ENCODE assay signal across 12 mouse cellular contexts in genomic region chr11:32276347-32276746, GRCm38 (mm10). TPM values are rescaled to one million over a fixed set of nuclear protein-coding genes. Genes with fewer than 3 reads are reported as not detected.
DNase-seq lines count a peak whose midpoint lies in the region; ATAC-seq and TF ChIP-seq lines count a peak whose summit lies in the region.
"Had no signal": no experiment of that assay in that cellular context is flagged by ENCODE, and none has a peak within 500 bp of the region (broad histone marks: within the 10 kb centered on the region; RNA-seq: fewer than 3 reads in every experiment).

Hba-x (plus strand) TSS chr11:32276400.

- H3K36me3 ChIP-seq in erythroblast, embryonic 14.5 days (ENCODE audit: control insufficient read depth) = peaks cover 23% of the 10 kb centered on the region
- no peaks in the 10 kb centered on the region for H3K36me3 ChIP-seq in liver, embryonic 12.5 days
- H3K36me3 ChIP-seq in liver, postnatal 0 days (replicated peaks; ENCODE audit: insufficient read depth, low read length) = no peaks in the 10 kb centered on the region
- no peaks in the 10 kb centered on the region for H3K36me3 ChIP-seq in hindbrain, embryonic 15.5 days
- no peaks in the 10 kb centered on the region for H3K36me3 ChIP-seq in neural tube, embryonic 12.5 days

- peaks cover 32% of the 10 kb centered on the region for H3K27me3 ChIP-seq in erythroblast, embryonic 14.5 days (ENCODE audit: control insufficient read depth)
- H3K27me3 ChIP-seq in liver, embryonic 12.5 days (replicated peaks) = peaks cover 59% of the 10 kb centered on the region
- H3K27me3 ChIP-seq in liver, postnatal 0 days (ENCODE audit: insufficient read depth, low read length) = peaks cover 19% of the 10 kb centered on the region; the same call in 1 of the 2 replicates
- H3K27me3 ChIP-seq in hindbrain, embryonic 15.5 days = no peaks in the 10 kb centered on the region
- peaks cover 7% of the 10 kb centered on the region; the same call in 1 of the 2 replicates for H3K27me3 ChIP-seq in neural tube, embryonic 12.5 days (replicated peaks)

- 50% methylated on average over 3 of the region's 3 CpGs for WGBS in liver, embryonic 12.5 days (ENCODE audit: insufficient replicate concordance)
- 72% methylated on average over 3 of the region's 3 CpGs for WGBS in liver, postnatal 0 days (ENCODE audit: insufficient replicate concordance)
- 79% methylated on average over 3 of the region's 3 CpGs for WGBS in hindbrain, embryonic 15.5 days
- 80% methylated on average over 3 of the region's 3 CpGs for WGBS in neural tube, embryonic 12.5 days

- 0 out of 2 replicates have a peak within 1 kb of the TSS, but pooled peaks have one; percentile 2 for H3K4me2 ChIP-seq in liver, embryonic 12.5 days
- H3K4me2 ChIP-seq in liver, postnatal 0 days (ENCODE audit: low read depth, low read length) = no peak within 1 kb of the TSS
- H3K4me2 ChIP-seq in hindbrain, embryonic 15.5 days = no peak within 1 kb of the TSS
- no peak within 1 kb of the TSS for H3K4me2 ChIP-seq in neural tube, embryonic 12.5 days (replicated peaks)

- peaks cover 88% of the 10 kb centered on the region for H3K4me1 ChIP-seq in erythroblast, embryonic 14.5 days (ENCODE audit: control insufficient read depth)
- H3K4me1 ChIP-seq in liver, embryonic 12.5 days = peaks cover 82% of the 10 kb centered on the region
- peaks cover 11% of the 10 kb centered on the region for H3K4me1 ChIP-seq in liver, postnatal 0 days (ENCODE audit: insufficient read depth)
- no peaks in the 10 kb centered on the region for H3K4me1 ChIP-seq in hindbrain, embryonic 15.5 days (replicated peaks)
- H3K4me1 ChIP-seq in neural tube, embryonic 12.5 days = no peaks in the 10 kb centered on the region

- no peak for DNase-seq in liver, postnatal 0 days
- DNase-seq in layer of hippocampus, postnatal 25 days (ENCODE audit: extremely low spot score in 1 of 2, low spot score in 1 of 2) = no peak
- DNase-seq: gastrocnemius, postnatal 25 days; spleen, adult 18-20 months had no signal

- no peak for ATAC-seq in erythroblast, adult 5-6 weeks (replicated peaks; ENCODE audit: low FRiP score, poor library complexity, severe bottlenecking)
- peak; percentile 41 for ATAC-seq in liver, embryonic 12.5 days
- ATAC-seq in liver, postnatal 0 days = no peak
- no peak for ATAC-seq in hindbrain, embryonic 15.5 days (ENCODE audit: low FRiP score, low read depth)
- ATAC-seq in neural tube, embryonic 12.5 days (ENCODE audit: low FRiP score, low read depth) = no peak
- no peak for ATAC-seq in CD4-positive, CD25-positive, alpha-beta regulatory T cell, adult 4 months

- H3K4me3 ChIP-seq in erythroblast, embryonic 14.5 days (replicated peaks) = no peak within 1 kb of the TSS
- H3K4me3 ChIP-seq in liver, embryonic 12.5 days = no peak within 1 kb of the TSS
- H3K4me3 ChIP-seq in liver, postnatal 0 days (ENCODE audit: low read depth, low read length) = no peak within 1 kb of the TSS
- H3K4me3 ChIP-seq in hindbrain, embryonic 15.5 days = no peak within 1 kb of the TSS
- H3K4me3 ChIP-seq in neural tube, embryonic 12.5 days = no peak within 1 kb of the TSS

- H3K9ac ChIP-seq in liver, embryonic 12.5 days = peak within 1 kb of the TSS; percentile 55
- H3K9ac ChIP-seq in liver, postnatal 0 days (replicated peaks) = no peak within 1 kb of the TSS
- no peak within 1 kb of the TSS for H3K9ac ChIP-seq in hindbrain, embryonic 15.5 days
- no peak within 1 kb of the TSS for H3K9ac ChIP-seq in neural tube, embryonic 12.5 days

- peak within 1 kb of the TSS; percentile 99 for H3K27ac ChIP-seq in liver, embryonic 12.5 days
- H3K27ac ChIP-seq in liver, postnatal 0 days (ENCODE audit: low read depth) = no peak within 1 kb of the TSS
- H3K27ac ChIP-seq in hindbrain, embryonic 15.5 days (replicated peaks) = no peak within 1 kb of the TSS
- H3K27ac ChIP-seq in neural tube, embryonic 12.5 days = no peak within 1 kb of the TSS

- H3K9me3 ChIP-seq in erythroblast, embryonic 14.5 days (ENCODE audit: control insufficient read depth, low read length) = no peaks in the 10 kb centered on the region; the same call in 1 of the 2 replicates
- H3K9me3 ChIP-seq in liver, embryonic 12.5 days (replicated peaks) = no peaks in the 10 kb centered on the region
- no peaks in the 10 kb centered on the region for H3K9me3 ChIP-seq in liver, postnatal 0 days (ENCODE audit: low read length)
- no peaks in the 10 kb centered on the region for H3K9me3 ChIP-seq in hindbrain, embryonic 15.5 days
- no peaks in the 10 kb centered on the region for H3K9me3 ChIP-seq in neural tube, embryonic 12.5 days

- no peak for TF ChIP-seq CTCF in liver, postnatal 0 days (IDR thresholded peaks at IDR 0.05; ENCODE audit: low read depth)

- no peak for TF ChIP-seq EP300 in liver, postnatal 0 days (IDR thresholded peaks at IDR 0.05; ENCODE audit: low read depth)

RNA-seq across cellular contexts. Expression of gene Hba-x, which starts in this region (rescaled TPM):
- polyA plus RNA-seq in erythroblast, embryonic 14.5 days (2012) = 158 and 188 TPM in 2 replicates
- 7.9 and 8.8 TPM in 2 replicates for total RNA-seq in erythroblast, adult 5-6 weeks (2015; ENCODE audit: low replicate concordance)
- 0.68 and 2.2 TPM in 2 replicates for total RNA-seq in erythroblast, adult 5-6 weeks (2017; ENCODE audit: low replicate concordance)
- 1,859 and 1,982 TPM in 2 replicates for polyA plus RNA-seq in liver, embryonic 12.5 days (2016; fragmentation: Nextera tagmentation; extraction: Ambion mirVana)
- polyA plus RNA-seq in liver, postnatal 0 days (2015; fragmentation: Nextera tagmentation; extraction: Ambion mirVana) = 5.6 and 6.3 TPM in 2 replicates
- polyA plus RNA-seq in hindbrain, embryonic 15.5 days (2015; fragmentation: Nextera tagmentation; extraction: Ambion mirVana) = 31.5 and 46.1 TPM in 2 replicates
- 1,310 and 1,360 TPM in 2 replicates for polyA plus RNA-seq in neural tube, embryonic 12.5 days (2016; fragmentation: Nextera tagmentation; extraction: Ambion mirVana)
- polyA plus RNA-seq in CD4-positive, CD25-positive, alpha-beta regulatory T cell, adult 4 months (2017; shearing (Covaris generic)) = not detected
- total RNA-seq in layer of hippocampus, postnatal 25 days (2021) = not detected
- total RNA-seq: common myeloid progenitor, adult 5-6 weeks; gastrocnemius, postnatal 25 days had no signal
- polyA plus RNA-seq: large intestine, adult 2 months had no signal
